Mouse (Mus musculus) megakaryocyte, embryonic 14.5 days (primary cell): Measurements from ENCODE around the gene Gigyf1.

Experiments used
- FLI1 ChIP-seq: IDR thresholded peaks from 2 replicates; pipeline ENCODE4 v1.6.1; 2012; ENCODE audit warnings: low read length, inconsistent platforms, mixed read lengths
- GATA1 ChIP-seq: IDR thresholded peaks from 3 replicates; pipeline ENCODE4 v1.6.1; 2012; ENCODE audit warnings: mixed read lengths, low read length, inconsistent platforms, borderline replicate concordance

GRCm38 (mm10) chr5:137562965-137563364 lies 44.6 kb downstream of the Gigyf1 start:
- TF ChIP-seq GATA1: no peak
- TF ChIP-seq FLI1: no peak
